Mouse (Mus musculus) hindbrain, embryonic 12.5 days (tissue): ENCODE data around the gene F5. TPM values are rescaled to one million over a fixed set of nuclear protein-coding genes. Genes with fewer than 3 reads are reported as not detected.
"Not testable (repeated sequence)": the region's sequence is repeated elsewhere in the genome, so short reads cannot be mapped to it uniquely, and the experiment has no call there.

Experiments
- ATAC-seq: fragments of 200-750 bp; cut with Nextera tagmentation; 2 replicates; pipeline ENCODE4 v1.8.0; 2017; ENCODE audit warnings: moderate TSS enrichment; ENCODE audit not compliant: low FRiP score
- H3K27ac ChIP-seq: fragments of 300-500 bp; sonication (generic); 2 replicates; pipeline ENCODE4 v1.5.1; 2016; ENCODE audit warnings: mild to moderate bottlenecking
- H3K27me3 ChIP-seq: fragments of 300-500 bp; sonication (generic); 2 replicates; pipeline ENCODE4 v1.6.1; 2016; ENCODE audit warnings: mild to moderate bottlenecking
- H3K36me3 ChIP-seq: fragments of 300-500 bp; sonication (generic); 2 replicates; pipeline ENCODE4 v1.6.1; 2016; ENCODE audit warnings: mild to moderate bottlenecking
- H3K4me1 ChIP-seq: fragments of 300-500 bp; sonication (generic); 2 replicates; pipeline ENCODE4 v1.6.1; 2016
- H3K4me2 ChIP-seq: fragments of 300-500 bp; sonication (generic); replicated peaks from 2 replicates; pipeline ENCODE4 v1.6.1; 2016; ENCODE audit warnings: mild to moderate bottlenecking
- H3K4me3 ChIP-seq: fragments of 300-500 bp; sonication (generic); 2 replicates; pipeline ENCODE4 v1.5.1; 2016; ENCODE audit warnings: mild to moderate bottlenecking
- H3K9ac ChIP-seq: fragments of 300-500 bp; sonication (generic); 2 replicates; pipeline ENCODE4 v1.6.1; 2016; ENCODE audit warnings: mild to moderate bottlenecking, moderate library complexity
- H3K9me3 ChIP-seq: fragments of 300-500 bp; sonication (generic); replicated peaks from 2 replicates; pipeline ENCODE4 v1.6.1; 2016; ENCODE audit warnings: mild to moderate bottlenecking
- WGBS: fragments of 180-500 bp; shearing (Covaris S2); methylation state at CpG from one replicate; pipeline ENCODE4 v1.1.7; 2016; 5-methylcytosine and 5-hydroxymethylcytosine counted together
- polyA plus RNA-seq: library from polyadenylated mRNA; unstranded; fragments of >200 nt; fragmentation: Nextera tagmentation; extraction: Ambion mirVana; gene quantifications from 2 replicates; pipeline ENCODE4 v1.2.1, GENCODE M21; 2016

Gene F5
- polyA plus RNA-seq, 1 experiment from 2014 or later: 0.34 TPM

- no peaks in the 10 kb centered on the region for H3K36me3 ChIP-seq
- no peak overlapping the region for H3K4me2 ChIP-seq
- H3K27me3 ChIP-seq: no peaks in the 10 kb centered on the region
- H3K9ac ChIP-seq: no peak overlapping the region
- no peak overlapping the region for H3K4me3 ChIP-seq
- H3K27ac ChIP-seq: no peak overlapping the region
- H3K9me3 ChIP-seq: no peaks in the 10 kb centered on the region
- WGBS: 89% methylated on average over 3 of the region's 3 CpGs
- peaks cover 8% of the 10 kb centered on the region for H3K4me1 ChIP-seq
- no peak for ATAC-seq
Measured at GRCm38 (mm10) chr1:164215097-164215496, 63.5 kb downstream of the F5 start.

- H3K9ac ChIP-seq: no peak overlapping the region
- 85% methylated on average over 6 of the region's 6 CpGs for WGBS
Measured at GRCm38 (mm10) chr1:164215540-164215939, 63.9 kb downstream of the F5 start.

GRCm38 (mm10) chr1:164217791-164218685 is 66.4 kb downstream of the F5 start:
- Histone ChIP-seq H3K4me3 (no peak overlapping the region), H3K27ac (no peak overlapping the region), H3K4me1 (peaks cover 8% of the 10 kb centered on the region), H3K36me3 (no peaks in the 10 kb centered on the region), H3K4me2 (0 out of 2 replicates have a peak overlapping the region, but pooled peaks have one; percentile 8), H3K27me3 (peaks cover 2% of the 10 kb centered on the region; the same call in 1 of the 2 replicates), H3K9ac (no peak overlapping the region), H3K9me3 (no peaks in the 10 kb centered on the region)
- 41% methylated on average over 15 of the region's 15 CpGs for WGBS
- ATAC-seq: no peak

More at GRCm38 (mm10) chr1:164215540-164215939, 63.9 kb downstream of the F5 start:
- no peaks in the 10 kb centered on the region for H3K36me3 ChIP-seq
- H3K4me2 ChIP-seq: no peak overlapping the region
- H3K27ac ChIP-seq: no peak overlapping the region
- ATAC-seq: no peak
- no peak overlapping the region for H3K4me3 ChIP-seq
- peaks cover 8% of the 10 kb centered on the region for H3K4me1 ChIP-seq
- H3K9me3 ChIP-seq: no peaks in the 10 kb centered on the region
- no peaks in the 10 kb centered on the region for H3K27me3 ChIP-seq

- H3K27ac ChIP-seq: no peak overlapping the region
- no peaks in the 10 kb centered on the region for H3K36me3 ChIP-seq
- ATAC-seq: no peak
- no peaks in the 10 kb centered on the region for H3K9me3 ChIP-seq
- H3K4me3 ChIP-seq: no peak overlapping the region
- WGBS: 83% methylated on average over 4 of the region's 4 CpGs
- H3K27me3 ChIP-seq: peaks cover 2% of the 10 kb centered on the region; the same call in 1 of the 2 replicates
- peaks cover 8% of the 10 kb centered on the region for H3K4me1 ChIP-seq
- H3K9ac ChIP-seq: no peak overlapping the region
- no peak overlapping the region for H3K4me2 ChIP-seq
Measured at GRCm38 (mm10) chr1:164220261-164220660, 68.6 kb downstream of the F5 start.

GRCm38 (mm10) chr1:164223089-164223488 is 71.5 kb downstream of the F5 start:
- no peak overlapping the region for H3K4me3 ChIP-seq
- H3K27me3 ChIP-seq: peaks cover 2% of the 10 kb centered on the region; the same call in 1 of the 2 replicates
- no peaks in the 10 kb centered on the region for H3K36me3 ChIP-seq
- no peak overlapping the region for H3K4me2 ChIP-seq
- H3K27ac ChIP-seq: no peak overlapping the region
- peaks cover 3% of the 10 kb centered on the region; the same call in 1 of the 2 replicates for H3K4me1 ChIP-seq
- H3K9me3 ChIP-seq: no peaks in the 10 kb centered on the region
- ATAC-seq: no peak
- H3K9ac ChIP-seq: no peak overlapping the region

- H3K27me3 ChIP-seq, H3K4me3 ChIP-seq, ATAC-seq, H3K4me2 ChIP-seq, H3K36me3 ChIP-seq, H3K4me1 ChIP-seq, H3K9me3 ChIP-seq, H3K27ac ChIP-seq, H3K9ac ChIP-seq: not testable (repeated sequence)
- whole genome bisulfite sequencing: 85% methylated on average over 2 of the region's 4 CpGs
Measured at GRCm38 (mm10) chr1:164231937-164232570, 80.4 kb downstream of the F5 start.

GRCm38 (mm10) chr1:164233447-164233846 is 81.8 kb downstream of the F5 start:
- Histone ChIP-seq H3K27me3 (no peaks in the 10 kb centered on the region), H3K27ac (no peak overlapping the region), H3K36me3 (no peaks in the 10 kb centered on the region), H3K4me1 (no peaks in the 10 kb centered on the region), H3K4me3 (no peak overlapping the region), H3K4me2 (no peak overlapping the region), H3K9ac (no peak overlapping the region), H3K9me3 (no peaks in the 10 kb centered on the region)
- ATAC-seq: no peak
- 76% methylated on average over 1 of the region's 1 CpGs for WGBS

- no peaks in the 10 kb centered on the region for H3K9me3 ChIP-seq
- no peak for ATAC-seq
- 71% methylated on average over 7 of the region's 7 CpGs for WGBS
- H3K27me3 ChIP-seq: no peaks in the 10 kb centered on the region
- no peak overlapping the region for H3K27ac ChIP-seq
- H3K9ac ChIP-seq: no peak overlapping the region
- H3K4me1 ChIP-seq: no peaks in the 10 kb centered on the region
- no peaks in the 10 kb centered on the region for H3K36me3 ChIP-seq
- no peak overlapping the region for H3K4me3 ChIP-seq
- H3K4me2 ChIP-seq: no peak overlapping the region
Measured at GRCm38 (mm10) chr1:164235078-164235477, 83.4 kb downstream of the F5 start.

GRCm38 (mm10) chr1:164236078-164236477 is 84.4 kb downstream of the F5 start:
- 72% methylated on average over 7 of the region's 7 CpGs for WGBS
- Histone ChIP-seq H3K27ac (no peak overlapping the region), H3K4me1 (no peaks in the 10 kb centered on the region), H3K9ac (no peak overlapping the region), H3K4me3 (no peak overlapping the region), H3K4me2 (no peak overlapping the region), H3K9me3 (no peaks in the 10 kb centered on the region), H3K27me3 (no peaks in the 10 kb centered on the region), H3K36me3 (no peaks in the 10 kb centered on the region)
- no peak for ATAC-seq

- no peak for ATAC-seq
- H3K27me3 ChIP-seq: no peaks in the 10 kb centered on the region
- no peaks in the 10 kb centered on the region for H3K4me1 ChIP-seq
- H3K4me2 ChIP-seq: no peak overlapping the region
- H3K9me3 ChIP-seq: no peaks in the 10 kb centered on the region
- 74% methylated on average over 2 of the region's 2 CpGs for WGBS
- no peaks in the 10 kb centered on the region for H3K36me3 ChIP-seq
- H3K27ac ChIP-seq: no peak overlapping the region
- no peak overlapping the region for H3K9ac ChIP-seq
- no peak overlapping the region for H3K4me3 ChIP-seq
Measured at GRCm38 (mm10) chr1:164241494-164241893, 89.9 kb downstream of the F5 start.

GRCm38 (mm10) chr1:164242809-164243208 is 91.2 kb downstream of the F5 start:
- 65% methylated on average over 8 of the region's 8 CpGs for WGBS
- Histone ChIP-seq H3K9ac (no peak overlapping the region), H3K27me3 (no peaks in the 10 kb centered on the region; the same call in 1 of the 2 replicates), H3K4me2 (no peak overlapping the region), H3K36me3 (no peaks in the 10 kb centered on the region), H3K9me3 (no peaks in the 10 kb centered on the region), H3K27ac (no peak overlapping the region), H3K4me1 (peaks cover 4% of the 10 kb centered on the region), H3K4me3 (no peak overlapping the region)
- ATAC-seq: no peak

- Histone ChIP-seq H3K36me3 (no peaks in the 10 kb centered on the region), H3K9ac (peak overlapping the region; percentile 51), H3K4me3 (no peak overlapping the region), H3K9me3 (no peaks in the 10 kb centered on the region), H3K4me1 (peaks cover 23% of the 10 kb centered on the region), H3K4me2 (peak overlapping the region; percentile 86), H3K27me3 (no peaks in the 10 kb centered on the region; the same call in 1 of the 2 replicates), H3K27ac (no peak overlapping the region)
- WGBS: 35% methylated on average over 8 of the region's 8 CpGs
- ATAC-seq: no peak
Measured at GRCm38 (mm10) chr1:164247442-164247841, 95.8 kb downstream of the F5 start.
